Mouse (Mus musculus) limb, embryonic 14.5 days (tissue): ENCODE measurements around the gene Chil3. TPM values are rescaled to one million over a fixed set of nuclear protein-coding genes. Genes with fewer than 3 reads are reported as not detected.
"Not testable (repeated sequence)": the region's sequence is repeated elsewhere in the genome, so short reads cannot be mapped to it uniquely, and the experiment has no call there.

Experiments
- ATAC-seq: fragments of 200-750 bp; cut with Nextera tagmentation; 2 replicates; pipeline ENCODE4 v1.8.0; 2017; ENCODE audit warnings: low read depth, moderate number of reproducible peaks, moderate TSS enrichment; ENCODE audit not compliant: low FRiP score
- DNase-seq: peaks from one replicate; pipeline ENCODE4 v3.0.0-alpha.2; 2015; ENCODE audit warnings: low spot score
- H3K27ac ChIP-seq: fragments of 300-500 bp; sonication (generic); replicated peaks from 2 replicates; pipeline ENCODE4 v1.5.1; 2014; ENCODE audit warnings: low read depth, mild to moderate bottlenecking, low read length, moderate library complexity, mixed read lengths
- H3K27me3 ChIP-seq: fragments of 300-500 bp; sonication (generic); 2 replicates; pipeline ENCODE4 v1.6.1; 2014; ENCODE audit warnings: low read length, mixed read lengths; ENCODE audit not compliant: control insufficient read depth, insufficient read depth
- H3K36me3 ChIP-seq: fragments of 300-500 bp; sonication (generic); 2 replicates; pipeline ENCODE4 v1.6.1; 2014; ENCODE audit warnings: mild to moderate bottlenecking, low read length, moderate library complexity, mixed read lengths; ENCODE audit not compliant: control insufficient read depth, insufficient read depth
- H3K4me1 ChIP-seq: fragments of 300-500 bp; sonication (generic); 2 replicates; pipeline ENCODE4 v1.6.1; 2014; ENCODE audit warnings: antibody characterized with exemption, low read length, mixed read lengths; ENCODE audit not compliant: control insufficient read depth, insufficient read depth
- H3K4me2 ChIP-seq: fragments of 300-500 bp; sonication (generic); replicated peaks from 2 replicates; pipeline ENCODE4 v1.6.1; 2014; ENCODE audit warnings: low read depth, mild to moderate bottlenecking, low read length, moderate library complexity; ENCODE audit not compliant: severe bottlenecking
- H3K4me3 ChIP-seq: fragments of 300-500 bp; sonication (generic); replicated peaks from 2 replicates; pipeline ENCODE4 v1.5.1; 2014; ENCODE audit warnings: low read length
- H3K9ac ChIP-seq: fragments of 300-500 bp; sonication (generic); 2 replicates; pipeline ENCODE4 v1.6.1; 2014; ENCODE audit warnings: mild to moderate bottlenecking, low read depth, low read length, moderate library complexity; ENCODE audit not compliant: severe bottlenecking
- H3K9me3 ChIP-seq: fragments of 300-500 bp; sonication (generic); 2 replicates; pipeline ENCODE4 v1.6.1; 2016; ENCODE audit warnings: low read length; ENCODE audit not compliant: control insufficient read depth
- POLR2A ChIP-seq: fragments of 200-500 bp; IDR thresholded peaks from 2 replicates; pipeline ENCODE4 v1.8.0; 2012; ENCODE audit warnings: inconsistent platforms, mild to moderate bottlenecking, moderate library complexity, borderline replicate concordance; ENCODE audit not compliant: insufficient read depth, insufficient read length; ENCODE audit errors: extremely low read depth
- WGBS: fragments of 180-500 bp; shearing (Covaris S2); extraction: QIAGEN DNeasy Blood & Tissue Kit; methylation state at CpG from one replicate; pipeline ENCODE4 v1.1.7; 2014; 5-methylcytosine and 5-hydroxymethylcytosine counted together
- polyA plus RNA-seq, 2 experiments: library from polyadenylated mRNA; depleted of rRNA in 1 of 2; stranded (reverse) in 1 of 2; unstranded in 1 of 2; fragments of >200 nt; fragmentation: Nextera tagmentation in 1 of 2; extraction: Ambion mirVana in 1 of 2; gene quantifications; 2 replicates each; pipeline versions ENCODE4 v1.2.1 to v1.2.3; 2012 to 2014

The Chil3 gene
- polyA plus RNA-seq, 2 experiments, result 0.05 to 0.19 TPM

DNA sequence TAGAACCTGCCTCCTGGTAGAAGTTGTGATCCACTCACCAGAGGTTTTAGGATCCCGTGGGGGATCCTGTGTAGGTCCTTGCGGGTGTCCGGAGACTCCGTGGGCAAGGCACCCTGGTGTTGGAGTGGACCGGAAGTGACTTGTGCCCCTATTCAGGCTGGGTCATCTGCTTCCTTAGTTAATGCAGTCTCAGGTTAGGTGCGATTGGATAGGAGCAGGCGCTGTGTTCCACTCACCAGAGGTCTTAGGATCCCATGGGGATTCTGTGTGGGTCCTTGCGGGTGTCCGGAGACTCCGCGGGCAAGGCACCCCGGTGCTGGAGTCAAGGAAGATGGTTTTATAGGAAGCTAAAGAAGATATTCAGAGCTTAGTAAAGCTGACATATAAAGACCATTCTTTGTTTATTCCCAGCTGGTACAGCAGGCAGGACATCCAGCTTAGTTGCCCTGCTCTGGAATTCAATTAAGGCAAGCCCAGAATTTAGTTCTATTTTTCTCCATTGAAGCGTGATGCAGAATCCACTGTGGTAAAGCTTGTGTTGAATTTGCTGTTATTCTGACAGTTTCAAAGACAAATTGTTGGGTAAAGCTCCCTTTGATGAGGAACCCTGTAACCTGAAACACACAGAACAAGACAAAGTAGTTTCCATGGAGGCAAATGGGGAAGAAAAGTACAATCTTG is 10.3 kb upstream of the Chil3 start:
- Histone ChIP-seq H3K9ac (no peak overlapping the region), H3K9me3 (peaks cover 6% of the 10 kb centered on the region; the same call in 1 of the 2 replicates), H3K27me3 (no peaks in the 10 kb centered on the region), H3K4me1 (no peaks in the 10 kb centered on the region), H3K36me3 (no peaks in the 10 kb centered on the region), H3K27ac (no peak overlapping the region), H3K4me3 (no peak overlapping the region), H3K4me2 (no peak overlapping the region)
- no peak for DNase-seq
- 89% methylated on average over 13 of the region's 13 CpGs for WGBS
- ATAC-seq, result no peak
- TF ChIP-seq POLR2A, result no peak

DNA sequence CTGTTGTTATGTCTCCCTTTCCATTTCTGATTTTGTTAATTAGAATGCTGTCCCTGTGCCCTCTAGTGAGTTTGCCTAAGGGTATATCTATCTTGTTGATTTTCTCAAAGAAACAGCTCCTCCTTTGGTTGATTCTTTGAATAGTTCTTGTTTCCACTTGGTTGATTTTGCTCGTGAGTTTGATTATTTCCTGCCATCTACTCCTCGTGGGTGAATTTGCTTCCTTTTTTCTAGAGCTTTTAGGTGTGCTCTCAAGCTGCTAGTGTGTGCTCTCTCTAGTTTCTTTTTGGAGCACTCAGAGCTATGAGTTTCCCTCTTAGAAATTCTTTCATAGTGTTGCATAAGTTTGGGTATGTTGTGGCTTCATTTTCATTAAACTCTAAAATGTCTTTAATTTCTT is 7.6 kb upstream of the Chil3 start:
- peaks cover 13% of the 10 kb centered on the region; the same call in 1 of the 2 replicates for H3K9me3 ChIP-seq
- not testable (repeated sequence) for H3K27ac ChIP-seq, DNase-seq, H3K4me3 ChIP-seq, H3K4me2 ChIP-seq, ATAC-seq, H3K9ac ChIP-seq, H3K27me3 ChIP-seq, H3K36me3 ChIP-seq, H3K4me1 ChIP-seq
- WGBS, result 64% methylated on average over 2 of the region's 2 CpGs

GRCm38 (mm10) chr3:106172506-106172905 is 5.1 kb upstream of the Chil3 start:
- not testable (repeated sequence) for H3K27ac ChIP-seq, DNase-seq, H3K9ac ChIP-seq, H3K4me3 ChIP-seq, H3K27me3 ChIP-seq, H3K4me2 ChIP-seq, H3K36me3 ChIP-seq, H3K4me1 ChIP-seq, ATAC-seq
- WGBS, result 71% methylated on average over 2 of the region's 2 CpGs
- peaks cover 11% of the 10 kb centered on the region; the same call in 1 of the 2 replicates for H3K9me3 ChIP-seq

GRCm38 (mm10) chr3:106171135-106171731 is 3.9 kb upstream of the Chil3 start:
- 0 out of 2 replicates have a peak, but pooled peaks cover 7% of the 10 kb centered on the region for H3K9me3 ChIP-seq
- H3K4me1 ChIP-seq, result no peaks in the 10 kb centered on the region
- DNase-seq (no peak), ATAC-seq (no peak)
- no peak overlapping the region for H3K4me2 ChIP-seq
- 81% methylated on average over 1 of the region's 1 CpGs for WGBS
- H3K9ac ChIP-seq, result no peak overlapping the region
- no peaks in the 10 kb centered on the region for H3K36me3 ChIP-seq
- no peak overlapping the region for H3K4me3 ChIP-seq
- H3K27ac ChIP-seq, result no peak overlapping the region
- no peak for TF ChIP-seq POLR2A
- H3K27me3 ChIP-seq, result no peaks in the 10 kb centered on the region

GRCm38 (mm10) chr3:106170522-106171053 is 3.2 kb upstream of the Chil3 start:
- H3K4me3 ChIP-seq, result no peak overlapping the region
- TF ChIP-seq POLR2A, result no peak
- no peak for ATAC-seq
- H3K27me3 ChIP-seq, result no peaks in the 10 kb centered on the region
- no peak overlapping the region for H3K4me2 ChIP-seq
- H3K9ac ChIP-seq, result no peak overlapping the region
- no peak for DNase-seq
- H3K4me1 ChIP-seq, result no peaks in the 10 kb centered on the region
- WGBS, result 31% methylated on average over 1 of the region's 1 CpGs
- H3K9me3 ChIP-seq, result 0 out of 2 replicates have a peak, but pooled peaks cover 7% of the 10 kb centered on the region
- H3K27ac ChIP-seq, result no peak overlapping the region
- no peaks in the 10 kb centered on the region for H3K36me3 ChIP-seq
